Mouse (Mus musculus) MEL (cell line): ENCODE results near the gene Dse. TPM values are rescaled to one million over a fixed set of nuclear protein-coding genes. Genes with fewer than 3 reads are reported as not detected.

Experiments
- DNase-seq: peaks from one replicate; pipeline ENCODE4 v3.0.0; 2011; ENCODE audit warnings: low read depth, low spot score
- H3K27ac ChIP-seq: 2 replicates; pipeline ENCODE4 v1.5.1; 2012; ENCODE audit warnings: low read depth, mild to moderate bottlenecking, control low read depth, low read length, moderate library complexity; ENCODE audit not compliant: control insufficient read depth
- H3K27me3 ChIP-seq, 2 experiments: fragments of 150-350 bp in 1 of 2; sonication (generic) in 1 of 2; 2 replicates each; pipeline ENCODE4 v1.6.1; 2012; ENCODE audit warnings: low read length in 2 of 2, mild to moderate bottlenecking in 2 of 2, improper control_type of control experiment in 1 of 2, moderate library complexity in 1 of 2; ENCODE audit not compliant: insufficient read depth in 2 of 2, control insufficient read depth in 1 of 2
- H3K36me3 ChIP-seq, 2 experiments: 2 replicates each; pipeline ENCODE4 v1.6.1; 2012 to 2014; ENCODE audit warnings: low read length in 2 of 2, improper control_type of control experiment in 1 of 2, inconsistent platforms in 1 of 2, mild to moderate bottlenecking in 1 of 2; ENCODE audit not compliant: insufficient read depth in 2 of 2, control insufficient read depth in 1 of 2
- H3K4me1 ChIP-seq, 2 experiments: fragments of 150-350 bp in 1 of 2; sonication (generic) in 1 of 2; 2 replicates each; pipeline ENCODE4 v1.6.1; 2012; ENCODE audit warnings: low read length in 2 of 2, improper control_type of control experiment in 1 of 2, mild to moderate bottlenecking in 1 of 2; ENCODE audit not compliant: insufficient read depth in 2 of 2, control insufficient read depth in 1 of 2
- H3K4me3 ChIP-seq, 2 experiments: fragments of 150-350 bp in 1 of 2; sonication (generic) in 1 of 2; 2 replicates each; pipeline ENCODE4 v1.5.1; 2012; ENCODE audit warnings: low read depth in 2 of 2, low read length in 2 of 2, mild to moderate bottlenecking in 2 of 2, moderate library complexity in 2 of 2, control low read depth in 1 of 2, improper control_type of control experiment in 1 of 2; ENCODE audit not compliant: control insufficient read depth in 1 of 2, insufficient read depth in 1 of 2
- H3K79me2 ChIP-seq: 2 replicates; pipeline ENCODE4 v1.6.1; 2012; ENCODE audit warnings: mild to moderate bottlenecking, low read length, moderate library complexity; ENCODE audit not compliant: control insufficient read depth, poor library complexity, insufficient read depth
- H3K9ac ChIP-seq: 2 replicates; pipeline ENCODE4 v1.6.1; 2012; ENCODE audit warnings: low read depth, mild to moderate bottlenecking, control low read depth, low read length, moderate library complexity; ENCODE audit not compliant: control insufficient read depth, poor library complexity, severe bottlenecking
- H3K9me3 ChIP-seq: fragments of 150-350 bp; sonication (generic); replicated peaks from 2 replicates; pipeline ENCODE4 v1.6.1; 2012; ENCODE audit warnings: mild to moderate bottlenecking, low read length, improper control_type of control experiment, moderate library complexity; ENCODE audit not compliant: insufficient read depth
- BHLHE40 ChIP-seq: IDR thresholded peaks from 2 replicates; pipeline ENCODE4 v1.6.1; 2012; ENCODE audit warnings: low read depth, mild to moderate bottlenecking, inconsistent platforms, low read length, improper control_type of control experiment, borderline replicate concordance
- CHD1 ChIP-seq: IDR thresholded peaks from 2 replicates; pipeline ENCODE4 v1.6.1; 2012; ENCODE audit warnings: low read depth, mild to moderate bottlenecking, inconsistent platforms, low read length, improper control_type of control experiment
- EP300 ChIP-seq, 2 experiments: IDR thresholded peaks; 2 replicates each; pipeline ENCODE4 v1.6.1; 2011; ENCODE audit warnings: improper control_type of control experiment in 2 of 2, low read length in 2 of 2, low read depth in 1 of 2, mild to moderate bottlenecking in 1 of 2
- GATA1 ChIP-seq: IDR thresholded peaks from 2 replicates; pipeline ENCODE4 v1.6.1; 2011; ENCODE audit warnings: low read depth, low read length, improper control_type of control experiment
- JUND ChIP-seq: IDR thresholded peaks from 2 replicates; pipeline ENCODE4 v1.6.1; 2011; ENCODE audit warnings: low read depth, mild to moderate bottlenecking, improper control_type of control experiment, low read length
- MAFK ChIP-seq: IDR thresholded peaks from 2 replicates; pipeline ENCODE4 v1.6.1; 2011; ENCODE audit warnings: low read depth, mild to moderate bottlenecking, low read length, improper control_type of control experiment, borderline replicate concordance
- MXI1 ChIP-seq: IDR thresholded peaks from 2 replicates; pipeline ENCODE4 v1.6.1; 2011; ENCODE audit warnings: mild to moderate bottlenecking, low read depth, low read length, improper control_type of control experiment
- MYB ChIP-seq: IDR thresholded peaks from 2 replicates; pipeline ENCODE4 v1.6.1; 2011; ENCODE audit warnings: mild to moderate bottlenecking, low read depth, low read length, improper control_type of control experiment
- MYC ChIP-seq: IDR thresholded peaks from 2 replicates; pipeline ENCODE4 v1.6.1; 2011; ENCODE audit warnings: low read depth, mild to moderate bottlenecking, low read length, improper control_type of control experiment, moderate library complexity
- POLR2AphosphoS2 ChIP-seq: IDR thresholded peaks from 2 replicates; pipeline ENCODE4 v1.6.1; 2011; ENCODE audit warnings: low read length, improper control_type of control experiment
- RAD21 ChIP-seq: IDR thresholded peaks from 2 replicates; pipeline ENCODE4 v1.6.1; 2011; ENCODE audit warnings: mild to moderate bottlenecking, low read depth, low read length, improper control_type of control experiment
- RCOR1 ChIP-seq: IDR thresholded peaks from 2 replicates; pipeline ENCODE4 v1.6.1; 2012; ENCODE audit warnings: low read depth, mild to moderate bottlenecking, inconsistent platforms, low read length, improper control_type of control experiment
- SIN3A ChIP-seq: IDR thresholded peaks from 2 replicates; pipeline ENCODE4 v1.6.1; 2012; ENCODE audit warnings: low read length, improper control_type of control experiment, inconsistent platforms
- SMC3 ChIP-seq: IDR thresholded peaks from 2 replicates; pipeline ENCODE4 v1.6.1; 2011; ENCODE audit warnings: low read depth, low read length, improper control_type of control experiment
- TAL1 ChIP-seq: IDR thresholded peaks from 2 replicates; pipeline ENCODE4 v1.6.1; 2012; ENCODE audit warnings: mild to moderate bottlenecking, inconsistent platforms, low read length, moderate library complexity, mixed read lengths
- TBP ChIP-seq: IDR thresholded peaks from 2 replicates; pipeline ENCODE4 v1.8.0; 2011; ENCODE audit warnings: low read depth, low read length, improper control_type of control experiment
- TCF12 ChIP-seq: IDR thresholded peaks from 2 replicates; pipeline ENCODE4 v1.6.1; 2014; ENCODE audit warnings: low read depth, mild to moderate bottlenecking, inconsistent platforms, low read length, improper control_type of control experiment, moderate library complexity
- USF1 ChIP-seq: IDR thresholded peaks from 2 replicates; pipeline ENCODE4 v1.6.1; 2014; ENCODE audit warnings: low read depth, mild to moderate bottlenecking, inconsistent platforms, low read length, improper control_type of control experiment, moderate library complexity
- ZKSCAN1 ChIP-seq: IDR thresholded peaks from 2 replicates; pipeline ENCODE4 v1.6.1; 2012; ENCODE audit warnings: low read depth, mild to moderate bottlenecking, inconsistent platforms, low read length, improper control_type of control experiment, moderate library complexity
- ZNF384 ChIP-seq: IDR thresholded peaks from 2 replicates; pipeline ENCODE4 v1.6.1; 2012; ENCODE audit warnings: low read depth, mild to moderate bottlenecking, inconsistent platforms, low read length, improper control_type of control experiment
- polyA plus RNA-seq, 2 experiments: library from polyadenylated mRNA; stranded (reverse) in 1 of 2; unstranded in 1 of 2; fragments of >175 nt in 1 of 2; fragments of >200 nt in 1 of 2; gene quantifications; 2 replicates each; pipeline versions ENCODE4 v1.2.1 to v1.2.4; 2012; ENCODE audit warnings: low replicate concordance in 2 of 2, low read depth in 1 of 2; ENCODE audit not compliant: insufficient read length in 2 of 2, insufficient read depth in 1 of 2, missing spikeins in 1 of 2
- total RNA-seq: library from RNA; depleted of rRNA; stranded (reverse); fragments of 300-350 nt; gene quantifications from 2 replicates; pipeline ENCODE4 v1.2.3, GENCODE M21; 2012

Dse gene
- total and polyA plus RNA-seq, 3 experiments, result not detected

DNA sequence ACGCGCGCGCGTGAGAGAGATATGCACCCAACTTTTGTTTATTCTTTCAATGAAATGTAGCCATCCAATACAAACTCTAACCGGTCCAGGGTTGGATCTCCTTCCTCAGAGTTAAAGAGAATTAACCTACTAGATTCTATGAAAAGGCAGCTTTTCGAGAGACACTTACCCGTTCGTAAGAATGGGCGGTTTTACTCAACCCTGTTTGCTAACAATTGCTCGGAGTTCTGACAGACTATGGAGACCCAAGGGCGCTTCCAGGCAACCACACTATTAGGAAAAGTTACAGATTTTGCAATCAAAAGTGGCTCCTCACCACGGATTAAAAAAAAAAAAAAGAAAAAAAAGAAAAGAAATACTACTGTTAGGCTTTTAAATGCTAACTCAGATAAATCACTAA, 516 bp upstream of the Dse start:
- TF ChIP-seq ZKSCAN1 (no peak), TCF12 (no peak), SIN3A (no peak)
- Histone ChIP-seq H3K9me3 (no peaks in the 10 kb centered on the region), H3K27me3 (peaks cover 0 to 2% of the 10 kb centered on the region in 2 experiments; a peak in 1 of 4 replicates), H3K36me3 (no peaks in the 10 kb centered on the region), H3K9ac (no peak overlapping the region), H3K27ac (no peak overlapping the region), H3K4me1 (no peaks in the 10 kb centered on the region), H3K4me3 (no peak overlapping the region), H3K79me2 (no peaks in the 10 kb centered on the region)
- DNase-seq, result no peak

GRCm38 (mm10) chr10:34206783-34207502, 572 bp downstream of the Dse start:
- peaks cover 0 to 2% of the 10 kb centered on the region in 2 experiments; a peak in 1 of 4 replicates for H3K27me3 ChIP-seq
- H3K36me3 ChIP-seq, result no peaks in the 10 kb centered on the region
- H3K9ac ChIP-seq, result no peak overlapping the region
- no peaks in the 10 kb centered on the region for H3K79me2 ChIP-seq
- DNase-seq, result no peak
- no peaks in the 10 kb centered on the region for H3K4me1 ChIP-seq
- no peak overlapping the region for H3K27ac ChIP-seq
- H3K4me3 ChIP-seq, result no peak overlapping the region
- H3K9me3 ChIP-seq, result no peaks in the 10 kb centered on the region
- TF ChIP-seq RCOR1 (no peak), TBP (no peak), MAFK (no peak), SMC3 (no peak)

- H3K36me3 ChIP-seq, result no peaks in the 10 kb centered on the region
- H3K27ac ChIP-seq, result no peak overlapping the region
- H3K27me3 ChIP-seq, result peaks cover 0 to 2% of the 10 kb centered on the region in 2 experiments; a peak in 1 of 4 replicates
- no peak overlapping the region for H3K4me3 ChIP-seq
- H3K4me1 ChIP-seq, result no peaks in the 10 kb centered on the region
- no peak for DNase-seq
- H3K9ac ChIP-seq, result no peak overlapping the region
- no peaks in the 10 kb centered on the region for H3K79me2 ChIP-seq
- TF ChIP-seq MYC (no peak), TBP (no peak), ZNF384 (no peak), USF1 (no peak), JUND (no peak), SMC3 (no peak), CHD1 (no peak), MXI1 (no peak), ZKSCAN1 (no peak), MYB (no peak), POLR2AphosphoS2 (no peak), RCOR1 (no peak), BHLHE40 (no peak), TAL1 (no peak), EP300 (IDR thresholded peaks at IDR 0.05; ENCODE audit: low read depth in 1 of 2, low read length in 2 of 2) (no peak), GATA1 (no peak), RAD21 (no peak)
- TF ChIP-seq, all 39 proteins: peak for 0
- no peaks in the 10 kb centered on the region for H3K9me3 ChIP-seq
These were observed 1.1 kb downstream of the Dse start for GRCm38 (mm10) chr10:34206436-34206782.
